Mouse (Mus musculus): Measurements from ENCODE around the gene Sec24a. TPM values are rescaled to one million over a fixed set of nuclear protein-coding genes. Genes with fewer than 3 reads are reported as not detected.

Sec24a gene
- polyA plus RNA-seq, 1 experiment from 2014 or later = 10.6 TPM

GRCm38 (mm10) chr11:51656798-51657521 lies 106.5 kb downstream of the Sec24a start:
- DNase-seq (ENCODE audit: low spot score) = no peak
- TF ChIP-seq CTCF (IDR thresholded peaks at IDR 0.05; ENCODE audit: low read depth) = no peak
- Histone ChIP-seq H3K27me3 (ENCODE audit: insufficient read depth, low read length) (no peaks in the 10 kb centered on the region), H3K4me2 (ENCODE audit: low read length) (no peak overlapping the region), H3K9me3 (replicated peaks; ENCODE audit: low read length) (no peaks in the 10 kb centered on the region), H3K9ac (ENCODE audit: low read depth, low read length) (0 out of 2 replicates have a peak overlapping the region, but pooled peaks have one; percentile 5), H3K27ac (peak overlapping the region; percentile 50; the same call in 1 of the 2 replicates), H3K4me3 (replicated peaks; ENCODE audit: low read depth, low read length) (no peak overlapping the region), H3K36me3 (ENCODE audit: insufficient read depth, low read length) (no peaks in the 10 kb centered on the region), H3K4me1 (replicated peaks; ENCODE audit: insufficient read depth, low read length) (peaks cover 13% of the 10 kb centered on the region; the same call in 1 of the 2 replicates)
- ATAC-seq (replicated peaks; ENCODE audit: low FRiP score, low read depth) = peak; percentile 62
- 42% methylated on average over 10 of the region's 10 CpGs for WGBS

GRCm38 (mm10) chr11:51654891-51655290 lies 108.5 kb downstream of the Sec24a start:
- Histone ChIP-seq H3K27me3 (ENCODE audit: insufficient read depth, low read length) (no peaks in the 10 kb centered on the region), H3K9ac (ENCODE audit: low read depth, low read length) (no peak overlapping the region), H3K4me1 (replicated peaks; ENCODE audit: insufficient read depth, low read length) (peaks cover 13% of the 10 kb centered on the region; the same call in 1 of the 2 replicates), H3K4me2 (ENCODE audit: low read length) (no peak overlapping the region), H3K36me3 (ENCODE audit: insufficient read depth, low read length) (no peaks in the 10 kb centered on the region), H3K9me3 (replicated peaks; ENCODE audit: low read length) (no peaks in the 10 kb centered on the region), H3K4me3 (replicated peaks; ENCODE audit: low read depth, low read length) (no peak overlapping the region), H3K27ac (no peak overlapping the region)
- 91% methylated on average over 3 of the region's 3 CpGs for WGBS
- no peak for DNase-seq (ENCODE audit: low spot score)
- no peak for TF ChIP-seq CTCF (IDR thresholded peaks at IDR 0.05; ENCODE audit: low read depth)
- ATAC-seq (replicated peaks; ENCODE audit: low FRiP score, low read depth) = no peak

GRCm38 (mm10) chr11:51653736-51654135 lies 109.7 kb downstream of the Sec24a start:
- no peak overlapping the region for H3K9ac ChIP-seq (ENCODE audit: low read depth, low read length)

GRCm38 (mm10) chr11:51652889-51653418 lies 110.5 kb downstream of the Sec24a start:
- 93% methylated on average over 4 of the region's 4 CpGs for WGBS
- Histone ChIP-seq H3K9ac (ENCODE audit: low read depth, low read length) (no peak overlapping the region), H3K27ac (no peak overlapping the region), H3K27me3 (ENCODE audit: insufficient read depth, low read length) (no peaks in the 10 kb centered on the region), H3K9me3 (replicated peaks; ENCODE audit: low read length) (no peaks in the 10 kb centered on the region), H3K4me3 (replicated peaks; ENCODE audit: low read depth, low read length) (no peak overlapping the region), H3K4me2 (ENCODE audit: low read length) (no peak overlapping the region), H3K36me3 (ENCODE audit: insufficient read depth, low read length) (no peaks in the 10 kb centered on the region), H3K4me1 (replicated peaks; ENCODE audit: insufficient read depth, low read length) (0 out of 2 replicates have a peak, but pooled peaks cover 10% of the 10 kb centered on the region)
- no peak for TF ChIP-seq CTCF (IDR thresholded peaks at IDR 0.05; ENCODE audit: low read depth)
- ATAC-seq (replicated peaks; ENCODE audit: low FRiP score, low read depth) (no peak), DNase-seq (ENCODE audit: low spot score) (no peak)

More at GRCm38 (mm10) chr11:51653736-51654135, 109.7 kb downstream of the Sec24a start:
- no peak for ATAC-seq (replicated peaks; ENCODE audit: low FRiP score, low read depth)
- no peak for TF ChIP-seq CTCF (IDR thresholded peaks at IDR 0.05; ENCODE audit: low read depth)
- Histone ChIP-seq H3K27ac (no peak overlapping the region), H3K4me2 (ENCODE audit: low read length) (no peak overlapping the region), H3K27me3 (ENCODE audit: insufficient read depth, low read length) (no peaks in the 10 kb centered on the region), H3K4me1 (replicated peaks; ENCODE audit: insufficient read depth, low read length) (peaks cover 17% of the 10 kb centered on the region; the same call in 1 of the 2 replicates), H3K36me3 (ENCODE audit: insufficient read depth, low read length) (no peaks in the 10 kb centered on the region), H3K4me3 (replicated peaks; ENCODE audit: low read depth, low read length) (no peak overlapping the region), H3K9me3 (replicated peaks; ENCODE audit: low read length) (no peaks in the 10 kb centered on the region)
- WGBS = 82% methylated on average over 6 of the region's 6 CpGs
- DNase-seq (ENCODE audit: low spot score) = no peak

- WGBS = 2% methylated on average over 60 of the region's 70 CpGs
- no peaks in the 10 kb centered on the region for H3K27me3 ChIP-seq (ENCODE audit: insufficient read depth, low read length)
- peak within 1 kb of the TSS; percentile 85 for H3K27ac ChIP-seq
- DNase-seq (ENCODE audit: low spot score) (peak; percentile 68), ATAC-seq (replicated peaks; ENCODE audit: low FRiP score, low read depth) (peak; percentile 71)
- peak within 1 kb of the TSS; percentile 79 for H3K4me2 ChIP-seq (ENCODE audit: low read length)
- TF ChIP-seq CTCF (IDR thresholded peaks at IDR 0.05; ENCODE audit: low read depth) = no peak
- H3K4me3 ChIP-seq (replicated peaks; ENCODE audit: low read depth, low read length) = peak within 1 kb of the TSS; percentile 58
- H3K36me3 ChIP-seq (ENCODE audit: insufficient read depth, low read length) = no peaks in the 10 kb centered on the region
- peak within 1 kb of the TSS; percentile 76 for H3K9ac ChIP-seq (ENCODE audit: low read depth, low read length)
- no peaks in the 10 kb centered on the region for H3K9me3 ChIP-seq (replicated peaks; ENCODE audit: low read length)
- H3K4me1 ChIP-seq (replicated peaks; ENCODE audit: insufficient read depth, low read length) = peaks cover 11% of the 10 kb centered on the region; the same call in 1 of the 2 replicates
Measured at GRCm38 (mm10) chr11:51650691-51651515, 112.5 kb downstream of the Sec24a start, which contains the start of the genes N4bp3 and D930048N14Rik. Gene N4bp3, minus strand, starts transcription at chr11:51650842. Gene D930048N14Rik, plus strand, starts transcription at chr11:51650954.

GRCm38 (mm10) chr11:51650261-51650660 lies 113.2 kb downstream of the Sec24a start:
- peak overlapping the region; percentile 58 for H3K4me3 ChIP-seq (replicated peaks; ENCODE audit: low read depth, low read length)
- WGBS = under 1% methylated on average over 30 of the region's 30 CpGs
- DNase-seq (ENCODE audit: low spot score) = no peak
- H3K9ac ChIP-seq (ENCODE audit: low read depth, low read length) = peak overlapping the region; percentile 76
- H3K27me3 ChIP-seq (ENCODE audit: insufficient read depth, low read length) = no peaks in the 10 kb centered on the region
- H3K4me1 ChIP-seq (replicated peaks; ENCODE audit: insufficient read depth, low read length) = peaks cover 11% of the 10 kb centered on the region; the same call in 1 of the 2 replicates
- H3K36me3 ChIP-seq (ENCODE audit: insufficient read depth, low read length) = no peaks in the 10 kb centered on the region
- 0 out of 2 replicates have a peak, but pooled peaks have one; percentile 16 for ATAC-seq (replicated peaks; ENCODE audit: low FRiP score, low read depth)
- no peaks in the 10 kb centered on the region for H3K9me3 ChIP-seq (replicated peaks; ENCODE audit: low read length)
- H3K27ac ChIP-seq = peak overlapping the region; percentile 85
- no peak for TF ChIP-seq CTCF (IDR thresholded peaks at IDR 0.05; ENCODE audit: low read depth)
- peak overlapping the region; percentile 79 for H3K4me2 ChIP-seq (ENCODE audit: low read length)

All from kidney, postnatal 0 days (tissue).